Mouse (Mus musculus) hindbrain, embryonic 16.5 days (tissue): Measurements from ENCODE around the gene Atg4c. TPM values are rescaled to one million over a fixed set of nuclear protein-coding genes. Genes with fewer than 3 reads are reported as not detected.
A peak's percentile ranks its signal among the peaks of the same experiment; 100 is the strongest.

Experiments used
- ATAC-seq: fragments of 200-750 bp; cut with Nextera tagmentation; 2 replicates; pipeline ENCODE4 v1.8.0; 2017; ENCODE audit warnings: moderate TSS enrichment, moderate library complexity
- H3K27ac ChIP-seq: fragments of 300-500 bp; sonication (generic); 2 replicates; pipeline ENCODE4 v1.5.1; 2014; ENCODE audit warnings: low read depth, mild to moderate bottlenecking, control low read depth, low read length, moderate library complexity
- H3K27me3 ChIP-seq: fragments of 300-500 bp; sonication (generic); replicated peaks from 2 replicates; pipeline ENCODE4 v1.6.1; 2014; ENCODE audit warnings: low read length; ENCODE audit not compliant: control insufficient read depth, insufficient read depth
- H3K36me3 ChIP-seq: fragments of 300-500 bp; sonication (generic); 2 replicates; pipeline ENCODE4 v1.6.1; 2014; ENCODE audit warnings: mild to moderate bottlenecking, low read length, moderate library complexity, mixed read lengths; ENCODE audit not compliant: control insufficient read depth, insufficient read depth
- H3K4me1 ChIP-seq: fragments of 300-500 bp; sonication (generic); 2 replicates; pipeline ENCODE4 v1.6.1; 2014; ENCODE audit warnings: low read depth, low read length; ENCODE audit not compliant: control insufficient read depth, insufficient read depth
- H3K4me2 ChIP-seq: fragments of 300-500 bp; sonication (generic); 2 replicates; pipeline ENCODE4 v1.6.1; 2014; ENCODE audit warnings: mild to moderate bottlenecking, low read length, control low read depth, moderate library complexity
- H3K4me3 ChIP-seq: fragments of 300-500 bp; sonication (generic); 2 replicates; pipeline ENCODE4 v1.5.1; 2014; ENCODE audit warnings: mild to moderate bottlenecking, low read length, control low read depth, moderate library complexity
- H3K9ac ChIP-seq: fragments of 300-500 bp; sonication (generic); 2 replicates; pipeline ENCODE4 v1.6.1; 2014; ENCODE audit warnings: low read depth, mild to moderate bottlenecking, control low read depth, low read length, moderate library complexity
- H3K9me3 ChIP-seq: fragments of 300-500 bp; sonication (generic); 2 replicates; pipeline ENCODE4 v1.6.1; 2014; ENCODE audit warnings: mild to moderate bottlenecking, low read length, moderate library complexity; ENCODE audit not compliant: control insufficient read depth
- WGBS: fragments of 180-500 bp; shearing (Covaris S2); extraction: QIAGEN DNeasy Blood & Tissue Kit; methylation state at CpG from one replicate; pipeline ENCODE4 v1.1.7; 2014; 5-methylcytosine and 5-hydroxymethylcytosine counted together
- polyA plus RNA-seq: library from polyadenylated mRNA; unstranded; fragments of >200 nt; fragmentation: Nextera tagmentation; extraction: Ambion mirVana; gene quantifications from 2 replicates; pipeline ENCODE4 v1.2.1, GENCODE M21; 2015

Gene Atg4c
- polyA plus RNA-seq, result 19.4 and 20.7 TPM in 2 replicates

- Histone ChIP-seq H3K27ac (peak within 1 kb of the TSS; percentile 95), H3K36me3 (no peaks in the 10 kb centered on the region), H3K4me3 (peak within 1 kb of the TSS; percentile 70), H3K9ac (peak within 1 kb of the TSS; percentile 91), H3K4me1 (peaks cover 6% of the 10 kb centered on the region), H3K4me2 (peak within 1 kb of the TSS; percentile 74), H3K27me3 (no peaks in the 10 kb centered on the region), H3K9me3 (no peaks in the 10 kb centered on the region)
- ATAC-seq, result peak; percentile 98
- under 1% methylated on average over 50 of the region's 50 CpGs for WGBS
Observed at GRCm38 (mm10) chr4:99193810-99194582, at the start of gene Atg4c. Gene Atg4c, plus strand, starts transcription at chr4:99193934.

GRCm38 (mm10) chr4:99151434-99151833 lies 42.3 kb upstream of the Atg4c start:
- Histone ChIP-seq H3K27ac (no peak overlapping the region), H3K36me3 (no peaks in the 10 kb centered on the region), H3K4me3 (no peak overlapping the region), H3K4me2 (no peak overlapping the region), H3K4me1 (no peaks in the 10 kb centered on the region), H3K27me3 (no peaks in the 10 kb centered on the region), H3K9me3 (no peaks in the 10 kb centered on the region), H3K9ac (no peak overlapping the region)
- no peak for ATAC-seq
- WGBS, result 92% methylated on average over 4 of the region's 4 CpGs

- ATAC-seq, result no peak
- 44% methylated on average over 4 of the region's 4 CpGs for WGBS
- no peaks in the 10 kb centered on the region for H3K4me1 ChIP-seq
Observed at GRCm38 (mm10) chr4:99151885-99152558, 41.7 kb upstream of the Atg4c start.

GRCm38 (mm10) chr4:99156641-99157307 lies 37.0 kb upstream of the Atg4c start:
- Histone ChIP-seq H3K9ac (no peak overlapping the region), H3K4me1 (peaks cover 5% of the 10 kb centered on the region), H3K27me3 (no peaks in the 10 kb centered on the region), H3K4me3 (no peak overlapping the region), H3K9me3 (no peaks in the 10 kb centered on the region), H3K4me2 (no peak overlapping the region), H3K27ac (no peak overlapping the region), H3K36me3 (no peaks in the 10 kb centered on the region)
- ATAC-seq, result no peak
- WGBS, result 65% methylated on average over 11 of the region's 11 CpGs

More at GRCm38 (mm10) chr4:99151885-99152558, 41.7 kb upstream of the Atg4c start:
- Histone ChIP-seq H3K36me3 (no peaks in the 10 kb centered on the region), H3K4me3 (no peak overlapping the region), H3K27ac (no peak overlapping the region), H3K9ac (no peak overlapping the region), H3K27me3 (no peaks in the 10 kb centered on the region), H3K4me2 (no peak overlapping the region), H3K9me3 (no peaks in the 10 kb centered on the region)

- ATAC-seq, result no peak
- H3K36me3 ChIP-seq, result no peaks in the 10 kb centered on the region
- no peak overlapping the region for H3K27ac ChIP-seq
- H3K4me1 ChIP-seq, result peaks cover 6% of the 10 kb centered on the region
- H3K9me3 ChIP-seq, result no peaks in the 10 kb centered on the region
- WGBS, result 91% methylated on average over 5 of the region's 5 CpGs
- no peaks in the 10 kb centered on the region for H3K27me3 ChIP-seq
- H3K9ac ChIP-seq, result no peak overlapping the region
- no peak overlapping the region for H3K4me3 ChIP-seq
- H3K4me2 ChIP-seq, result no peak overlapping the region
Observed at GRCm38 (mm10) chr4:99158495-99158894, 35.2 kb upstream of the Atg4c start.

GRCm38 (mm10) chr4:99160414-99160813 lies 33.3 kb upstream of the Atg4c start:
- 5% methylated on average over 3 of the region's 3 CpGs for WGBS
- H3K9me3 ChIP-seq, result no peaks in the 10 kb centered on the region
- H3K9ac ChIP-seq, result no peak overlapping the region
- H3K4me2 ChIP-seq, result no peak overlapping the region
- ATAC-seq, result no peak
- no peaks in the 10 kb centered on the region for H3K36me3 ChIP-seq
- H3K27ac ChIP-seq, result no peak overlapping the region
- peaks cover 6% of the 10 kb centered on the region for H3K4me1 ChIP-seq
- H3K27me3 ChIP-seq, result no peaks in the 10 kb centered on the region
- no peak overlapping the region for H3K4me3 ChIP-seq

- no peak for ATAC-seq
- WGBS, result 18% methylated on average over 5 of the region's 5 CpGs
- H3K4me3 ChIP-seq, result no peak overlapping the region
- H3K9ac ChIP-seq, result no peak overlapping the region
- H3K4me1 ChIP-seq, result peaks cover 6% of the 10 kb centered on the region
- no peaks in the 10 kb centered on the region for H3K27me3 ChIP-seq
- H3K4me2 ChIP-seq, result no peak overlapping the region
- no peaks in the 10 kb centered on the region for H3K36me3 ChIP-seq
- no peaks in the 10 kb centered on the region for H3K9me3 ChIP-seq
- no peak overlapping the region for H3K27ac ChIP-seq
Observed at GRCm38 (mm10) chr4:99160899-99161298, 32.8 kb upstream of the Atg4c start.

GRCm38 (mm10) chr4:99161457-99161971 lies 32.2 kb upstream of the Atg4c start:
- Histone ChIP-seq H3K4me2 (peak overlapping the region; percentile 14), H3K9ac (no peak overlapping the region), H3K9me3 (no peaks in the 10 kb centered on the region), H3K27me3 (no peaks in the 10 kb centered on the region), H3K27ac (no peak overlapping the region), H3K4me3 (no peak overlapping the region), H3K36me3 (no peaks in the 10 kb centered on the region), H3K4me1 (peaks cover 6% of the 10 kb centered on the region)
- WGBS, result 4% methylated on average over 6 of the region's 6 CpGs
- no peak for ATAC-seq

GRCm38 (mm10) chr4:99163001-99163400 lies 30.7 kb upstream of the Atg4c start:
- Histone ChIP-seq H3K4me2 (no peak overlapping the region), H3K4me1 (peaks cover 6% of the 10 kb centered on the region), H3K9ac (no peak overlapping the region), H3K27ac (no peak overlapping the region), H3K9me3 (no peaks in the 10 kb centered on the region), H3K27me3 (no peaks in the 10 kb centered on the region), H3K4me3 (no peak overlapping the region), H3K36me3 (no peaks in the 10 kb centered on the region)
- ATAC-seq, result no peak
- WGBS, result 52% methylated on average over 9 of the region's 9 CpGs
